Mouse (Mus musculus) WW6 (cell line): ENCODE data around the gene Cyb5rl.

ENCODE experiments used
- DNase-seq: peaks from one replicate; pipeline ENCODE4 v3.0.0-alpha.2; 2013; ENCODE audit warnings: low read depth, low spot score

Gene Cyb5rl

DNA sequence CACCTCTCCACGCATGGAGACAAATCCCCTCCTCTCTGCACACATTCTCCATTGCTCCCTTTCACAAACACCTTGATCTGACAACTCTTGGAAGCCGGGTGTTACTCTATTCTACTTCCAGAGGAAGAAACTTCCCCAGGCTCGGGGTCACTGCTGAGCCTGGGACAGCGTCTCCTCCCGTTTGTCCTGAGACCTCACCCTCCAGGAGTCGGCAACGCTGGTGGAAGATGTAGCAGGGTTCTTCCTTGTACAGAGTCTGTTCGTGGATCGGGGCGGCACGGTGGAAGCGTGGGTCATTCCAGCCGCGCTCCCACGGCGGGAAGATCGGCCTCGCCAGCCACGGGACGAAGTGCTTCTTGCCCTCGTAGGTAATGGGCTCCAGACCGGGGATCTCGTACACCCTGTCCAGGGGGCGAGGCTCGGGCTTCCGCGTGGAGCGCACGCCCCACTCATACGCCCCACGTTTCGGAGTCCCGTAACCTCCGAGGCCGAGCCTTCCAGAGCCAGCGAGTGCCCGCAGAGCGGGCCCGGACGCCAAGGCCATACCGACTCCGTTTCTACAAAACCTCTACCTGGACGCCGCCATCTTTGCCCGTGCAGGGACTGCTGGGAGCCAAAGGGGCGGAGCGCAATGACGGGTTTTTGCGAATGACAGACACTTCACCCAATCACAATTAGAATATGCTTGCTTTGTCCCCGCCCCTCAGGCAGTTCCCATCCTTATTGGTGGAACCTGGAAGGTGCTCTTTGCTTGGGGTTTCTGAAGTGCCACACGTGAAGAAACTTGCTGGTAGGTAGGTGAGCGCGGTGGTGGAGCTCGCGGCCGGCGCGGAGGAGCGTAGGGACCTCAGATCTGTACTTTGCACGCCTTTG lies at the start of gene Cyb5rl, which contains the start of gene Mrpl37:
TSS of gene Cyb5rl (plus strand) at position 737 of the 873 bp plus-strand sequence.
TSS of gene Mrpl37 (minus strand) at position 617 of the 873 bp plus-strand sequence.
- DNase-seq, result peak; percentile 88

DNA sequence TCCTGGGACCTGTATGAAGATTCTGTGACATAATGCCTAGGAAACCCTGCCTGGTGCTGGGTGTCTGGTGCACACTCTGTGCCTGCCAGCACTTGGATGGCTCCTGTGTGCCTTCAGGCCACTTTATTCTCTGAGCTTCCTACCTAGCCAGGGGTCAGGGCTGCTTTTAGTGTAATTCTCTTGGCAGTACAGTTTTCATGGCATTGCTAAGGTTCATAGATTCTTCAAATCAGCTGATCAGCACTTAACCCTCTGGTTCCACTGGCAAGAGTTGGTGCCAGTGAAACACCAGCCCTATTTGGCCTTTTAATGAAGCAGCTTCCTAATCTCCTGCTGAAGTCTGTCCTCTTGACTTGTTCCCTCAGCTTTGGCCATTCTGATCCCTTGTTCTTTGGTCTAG lies 49.5 kb upstream of the Cyb5rl start:
- no peak for DNase-seq

DNA sequence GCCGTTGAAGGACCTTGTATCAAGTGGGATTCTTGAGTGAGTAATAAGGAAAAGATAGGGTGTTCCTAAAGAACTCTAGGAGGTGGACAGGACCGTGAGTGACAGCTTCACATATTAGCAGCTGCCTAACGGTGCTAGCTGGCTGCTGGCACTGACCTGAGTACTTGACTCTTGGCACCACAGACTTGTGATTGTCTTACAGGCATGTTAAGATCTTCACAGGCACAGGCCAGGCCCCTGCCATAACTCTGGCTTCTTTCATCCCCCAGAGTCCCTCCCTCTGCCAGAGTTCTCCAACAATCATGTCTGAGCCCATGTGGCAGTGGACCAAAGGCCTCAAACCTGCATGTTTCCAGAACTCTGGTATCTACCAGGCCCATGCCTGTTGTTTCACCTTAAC lies 48.3 kb upstream of the Cyb5rl start:
- no peak for DNase-seq

DNA sequence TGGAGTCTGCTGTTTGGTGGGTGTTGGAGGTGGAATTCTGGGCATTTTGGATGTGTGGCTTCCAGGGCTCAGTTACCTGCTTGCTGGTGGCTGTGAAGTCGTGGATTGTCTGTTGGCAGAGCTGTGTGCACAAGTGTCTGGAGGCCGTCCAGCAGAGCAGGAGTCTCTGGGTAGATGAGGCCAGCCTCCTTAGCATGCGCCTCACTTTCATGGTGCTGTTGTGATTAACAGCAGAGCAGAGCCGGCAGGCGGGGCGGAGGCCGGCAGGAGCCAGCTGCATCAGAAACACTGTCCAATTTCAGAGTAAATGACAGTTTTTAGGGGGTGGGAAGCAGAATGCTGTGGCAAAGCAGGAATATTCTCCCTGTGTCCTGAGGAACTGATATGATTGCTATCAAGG lies 47.8 kb upstream of the Cyb5rl start:
- no peak for DNase-seq

DNA sequence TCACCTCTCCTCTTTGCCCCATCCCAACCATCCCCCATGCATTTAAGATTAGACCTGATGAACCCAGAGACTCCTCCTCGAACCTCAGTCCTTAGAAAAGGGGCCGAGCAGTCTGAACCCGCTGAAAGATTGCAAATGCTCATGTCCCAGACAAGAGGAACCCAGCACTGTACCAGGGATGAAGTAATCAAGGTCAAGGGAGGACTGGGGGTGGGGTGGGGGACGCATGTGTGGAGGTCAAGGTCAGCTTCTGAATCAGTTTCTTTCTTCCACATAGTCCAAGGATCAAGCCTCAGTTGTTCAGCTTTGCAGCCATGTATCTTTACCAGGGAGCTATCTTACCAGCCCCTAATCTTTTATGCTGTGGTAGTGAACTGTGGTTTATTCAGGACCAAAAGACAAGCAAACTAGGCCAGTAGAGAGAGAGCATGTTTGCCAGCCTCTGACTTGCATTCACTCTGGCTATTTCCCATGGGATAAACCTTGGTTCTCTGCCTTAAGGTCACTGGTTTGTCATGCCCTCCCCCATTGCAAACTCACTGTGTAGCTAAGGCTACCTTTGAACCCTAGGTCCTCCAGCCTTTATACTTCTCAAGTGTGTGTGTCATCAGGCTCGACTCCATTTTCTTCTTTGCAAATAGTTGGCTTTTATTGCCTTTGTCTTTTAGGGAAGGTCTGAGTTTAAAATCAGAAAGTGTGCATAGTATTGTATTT lies 46.3 kb upstream of the Cyb5rl start:
- DNase-seq, result no peak

DNA sequence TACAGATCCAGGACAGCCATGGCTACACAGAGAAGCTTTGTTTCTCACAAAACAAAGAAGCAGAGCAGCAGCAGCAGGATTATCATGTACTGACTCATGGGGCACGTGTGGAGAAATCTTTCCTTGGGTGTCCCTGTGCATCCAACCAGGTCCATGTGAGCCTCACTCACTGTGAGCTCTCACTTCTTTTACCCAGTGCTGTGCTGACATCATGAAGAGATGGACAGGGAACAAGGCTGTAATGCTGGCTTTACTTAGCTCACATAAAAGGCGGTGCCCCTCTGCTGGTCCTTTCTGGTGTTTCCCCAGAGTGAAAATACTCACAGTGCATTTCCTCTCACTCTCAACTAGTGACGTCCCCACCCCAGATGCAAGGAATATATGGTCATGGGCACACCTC lies 45.3 kb upstream of the Cyb5rl start:
- DNase-seq, result no peak

DNA sequence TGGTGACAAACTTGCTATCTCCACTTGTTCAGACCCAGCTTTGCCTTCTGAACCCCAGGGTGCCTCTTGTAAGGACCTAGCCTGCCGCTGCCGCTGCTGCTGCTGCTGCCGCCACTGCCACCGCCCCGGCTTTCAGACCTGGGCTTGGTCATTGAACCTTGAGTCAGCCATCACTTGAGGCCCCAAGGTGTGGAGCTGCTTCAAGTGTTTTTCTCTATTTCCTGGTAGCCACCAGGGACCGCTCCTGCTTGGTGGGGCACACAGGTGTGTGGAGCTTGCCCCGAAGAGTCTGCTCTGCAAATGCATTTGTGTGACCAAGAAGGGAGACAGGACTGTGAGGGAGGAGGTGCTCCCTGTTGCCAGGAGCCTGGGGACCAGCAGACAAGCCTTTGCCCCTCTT lies 41.9 kb upstream of the Cyb5rl start:
- DNase-seq, result no peak

DNA sequence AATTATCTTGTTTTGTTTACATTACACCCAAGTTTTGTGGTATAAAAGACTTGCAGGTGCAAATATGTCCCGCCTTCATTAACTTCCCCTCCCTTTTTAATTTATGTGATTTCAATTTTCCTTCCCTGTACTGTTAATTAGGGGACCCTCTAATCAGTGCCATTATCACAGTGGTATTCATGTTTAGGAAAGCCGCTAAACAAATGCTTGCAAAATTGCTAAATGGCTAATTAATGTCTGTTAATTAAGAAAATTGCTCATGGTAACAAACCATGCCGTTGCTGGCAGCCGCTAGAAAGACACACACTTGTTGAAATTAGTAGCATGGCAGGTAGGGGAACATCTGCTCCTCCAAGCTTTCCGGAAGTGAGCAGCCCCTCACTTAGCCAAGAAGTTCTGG lies 41.4 kb upstream of the Cyb5rl start:
- DNase-seq, result no peak

DNA sequence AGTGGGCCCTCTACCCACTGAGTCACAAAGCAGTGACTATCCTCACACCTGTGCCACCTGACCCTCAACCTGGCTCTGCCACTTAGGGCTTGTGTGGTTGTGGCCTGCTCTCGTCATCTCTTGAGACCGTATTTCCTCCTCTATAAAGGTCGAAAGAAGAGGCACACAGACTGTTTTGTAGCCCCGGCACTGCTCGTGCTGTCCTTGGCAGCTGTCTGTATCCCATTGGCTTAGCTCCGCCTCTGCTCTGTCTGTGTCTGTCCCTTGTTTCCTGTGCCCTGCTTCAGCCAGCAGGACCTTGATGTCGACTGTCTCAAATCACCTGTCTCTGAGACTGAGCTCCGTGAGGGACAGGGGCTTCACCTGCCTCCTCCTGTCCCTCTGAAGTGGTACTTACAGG lies 40.3 kb upstream of the Cyb5rl start:
- DNase-seq, result no peak

DNA sequence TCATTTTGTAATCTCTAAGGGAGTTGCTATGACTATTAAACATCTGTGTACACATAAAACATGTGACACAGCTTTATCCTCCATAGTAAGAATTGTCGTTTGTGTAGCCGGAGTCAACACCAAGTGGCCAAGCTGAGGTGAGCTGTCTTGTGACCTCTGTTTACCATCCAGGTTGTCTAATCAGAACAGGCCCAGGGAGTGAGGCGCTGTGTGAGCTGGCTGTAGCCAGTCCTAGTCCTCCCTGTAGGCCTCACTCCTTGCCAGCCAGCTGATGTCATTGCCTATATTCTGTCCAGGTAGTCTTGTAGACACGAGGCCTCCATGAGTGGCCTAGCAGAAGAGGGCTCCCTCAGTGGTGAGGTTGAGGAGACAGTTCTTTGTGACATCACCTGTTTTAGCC lies 31.1 kb upstream of the Cyb5rl start:
- DNase-seq, result no peak

DNA sequence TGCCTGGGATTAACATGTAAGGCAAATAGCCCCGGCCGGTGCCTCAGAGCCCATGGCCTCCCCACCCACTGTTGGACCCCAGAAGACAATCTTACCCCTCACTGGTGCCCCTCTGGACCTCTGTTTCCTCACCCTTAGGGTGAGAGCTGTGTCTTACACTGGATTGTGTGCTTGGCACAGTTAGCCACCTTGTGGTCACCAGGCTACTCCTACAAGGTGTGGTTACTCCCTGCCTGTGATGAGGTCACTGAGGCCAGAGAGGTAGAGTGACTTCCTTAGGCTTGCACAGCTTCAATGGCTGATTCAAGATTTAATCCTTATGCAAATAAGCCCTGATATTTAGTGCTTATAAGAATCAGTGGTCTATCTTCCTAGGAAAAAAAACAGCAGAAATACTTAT lies 29.8 kb upstream of the Cyb5rl start:
- DNase-seq, result no peak

DNA sequence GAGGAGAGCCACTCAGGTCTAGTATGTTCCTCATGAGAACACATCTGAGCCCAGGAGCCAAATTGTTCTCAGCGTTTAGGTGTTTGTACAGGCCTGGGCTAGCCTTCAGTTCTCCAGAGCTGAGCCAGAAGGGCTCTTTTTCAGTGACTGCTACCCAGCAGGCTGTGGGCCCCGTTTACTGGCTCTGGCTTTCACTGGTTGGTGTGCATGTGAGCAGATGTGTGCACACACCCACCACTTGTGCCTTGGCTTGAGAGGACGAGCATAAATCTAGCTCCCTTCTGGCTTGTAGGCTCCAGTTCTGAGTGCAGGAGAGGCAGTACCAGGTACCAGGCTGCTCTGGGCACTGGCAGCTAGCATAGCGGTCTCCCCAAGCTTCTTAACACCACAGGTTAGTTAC lies 28.5 kb upstream of the Cyb5rl start:
- DNase-seq, result no peak

DNA sequence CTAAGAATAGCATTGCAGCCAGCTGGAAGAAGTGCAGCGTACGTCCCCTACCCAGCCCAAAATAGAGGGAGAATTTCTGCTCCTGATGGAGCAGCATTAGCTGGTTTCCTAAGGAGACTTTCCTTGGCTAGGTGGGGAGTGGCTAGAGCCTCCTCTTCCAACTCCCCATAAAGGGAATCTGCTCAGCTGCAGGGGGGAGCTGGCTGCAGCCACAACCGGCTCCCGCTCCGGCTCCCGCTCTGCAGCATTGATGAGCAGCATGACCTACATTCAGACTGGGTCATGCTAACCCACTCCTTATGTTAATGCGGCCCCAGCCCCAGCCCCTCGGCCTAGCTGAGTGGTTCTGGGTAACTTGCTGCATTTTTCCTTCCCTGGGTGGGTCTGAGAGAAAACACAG lies 27.5 kb upstream of the Cyb5rl start:
- DNase-seq, result no peak

DNA sequence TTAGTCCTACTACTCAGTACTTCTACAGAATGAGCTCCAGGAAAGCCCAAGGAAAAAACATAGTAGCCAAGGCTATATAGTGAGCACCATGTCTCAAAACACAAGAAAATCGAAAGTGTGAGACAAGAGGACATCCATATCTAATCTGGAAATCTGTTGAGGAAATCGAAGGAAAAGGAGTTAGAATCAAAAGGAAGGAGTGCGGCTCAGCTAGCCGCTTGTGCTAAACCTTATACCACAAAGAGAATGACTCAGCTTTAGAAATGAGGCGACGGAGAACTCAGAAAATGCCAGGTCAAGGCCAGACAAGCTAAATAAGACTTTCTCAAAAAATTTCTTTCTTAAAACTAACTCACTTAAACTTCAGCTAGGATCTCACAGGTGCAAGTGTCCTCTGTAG lies 24.5 kb upstream of the Cyb5rl start:
- no peak for DNase-seq

DNA sequence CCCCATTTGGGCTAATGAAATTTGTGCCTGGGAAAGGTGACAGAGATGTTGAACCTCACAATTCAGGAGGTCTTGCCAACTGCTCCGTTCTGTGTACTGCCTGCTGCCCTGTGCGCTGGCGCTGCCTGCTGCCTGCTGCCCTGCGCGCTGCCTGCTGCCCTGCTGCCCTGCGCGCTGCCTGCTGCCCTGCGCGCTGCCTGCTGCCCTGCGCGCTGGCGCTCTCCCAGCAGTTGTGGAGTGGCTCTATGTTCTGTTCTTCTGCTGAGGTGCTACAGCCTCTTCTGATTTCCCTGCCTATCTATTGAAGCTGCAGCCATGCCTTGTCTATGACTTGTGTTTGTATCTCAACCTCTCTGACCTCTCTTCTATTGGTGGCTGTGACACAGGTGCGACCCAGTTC lies 21.6 kb upstream of the Cyb5rl start:
- DNase-seq, result no peak

DNA sequence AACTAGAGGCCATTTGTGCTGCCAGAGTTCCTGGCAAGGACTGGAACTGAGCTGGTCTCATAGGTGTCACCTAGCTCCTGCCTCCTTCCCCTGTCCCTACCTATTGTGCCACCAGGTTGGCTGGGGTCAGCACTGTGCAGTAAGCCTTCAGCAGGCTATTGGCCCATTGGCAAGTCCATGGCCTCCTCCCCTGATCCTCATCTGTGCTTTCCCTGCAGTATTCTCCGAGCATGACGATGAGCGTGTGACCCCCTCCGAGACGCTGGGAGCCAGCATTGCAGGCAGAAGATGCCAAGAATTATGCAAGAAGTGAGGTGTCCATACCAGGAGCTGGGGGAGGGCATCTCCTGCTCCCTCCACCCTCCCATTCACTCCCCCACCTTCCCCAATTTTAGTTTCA lies 19.0 kb upstream of the Cyb5rl start:
- DNase-seq, result no peak

DNA sequence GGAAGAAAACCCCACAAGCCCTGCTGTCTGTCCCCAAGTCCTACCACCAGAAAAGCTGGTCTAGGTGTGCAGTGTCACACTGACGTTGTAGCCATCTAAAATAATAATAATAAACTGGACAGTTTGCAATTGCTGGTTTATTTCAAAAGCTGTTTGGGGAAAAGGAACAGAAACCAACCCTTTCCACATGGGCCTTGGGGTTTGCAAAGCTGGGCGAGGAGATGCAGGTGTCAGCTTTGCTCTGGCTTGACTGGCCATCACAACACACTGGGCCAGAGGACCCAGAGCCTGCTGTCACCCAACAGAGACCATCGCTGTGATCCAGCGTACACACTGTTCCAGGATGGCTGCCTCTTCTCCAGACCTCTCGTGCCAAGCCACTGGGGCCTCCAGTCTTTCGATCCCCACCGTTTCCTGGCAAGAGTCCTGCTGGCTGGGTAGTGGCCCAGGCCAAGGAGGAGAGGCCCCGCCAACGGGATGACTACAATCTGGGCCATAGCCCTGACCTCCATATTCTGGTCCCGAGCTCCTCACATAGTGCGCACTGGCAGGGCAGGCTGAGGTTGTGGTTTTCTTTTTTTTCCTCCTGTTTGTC lies 18.1 kb upstream of the Cyb5rl start:
- DNase-seq, result no peak

DNA sequence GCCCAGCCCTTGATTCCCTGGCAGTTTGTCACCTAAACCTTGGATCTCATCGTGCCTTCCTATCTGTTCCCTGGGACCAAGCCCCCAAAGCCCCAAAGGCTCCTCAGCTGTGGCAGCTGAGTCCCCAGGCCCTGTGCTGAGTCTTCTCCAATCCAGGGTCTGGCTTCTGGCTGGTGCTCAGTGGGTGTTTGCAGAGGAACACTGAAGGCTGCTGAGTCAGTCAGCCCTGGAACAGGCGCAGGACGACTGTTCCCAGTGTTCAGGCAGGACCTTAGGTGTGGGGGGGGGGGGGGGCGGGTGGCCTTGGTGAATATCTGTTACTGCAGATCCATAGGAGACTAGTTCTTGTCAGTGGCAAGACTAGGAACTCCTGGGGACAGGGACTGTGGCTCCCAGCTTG lies 14.9 kb upstream of the Cyb5rl start:
- DNase-seq, result no peak

DNA sequence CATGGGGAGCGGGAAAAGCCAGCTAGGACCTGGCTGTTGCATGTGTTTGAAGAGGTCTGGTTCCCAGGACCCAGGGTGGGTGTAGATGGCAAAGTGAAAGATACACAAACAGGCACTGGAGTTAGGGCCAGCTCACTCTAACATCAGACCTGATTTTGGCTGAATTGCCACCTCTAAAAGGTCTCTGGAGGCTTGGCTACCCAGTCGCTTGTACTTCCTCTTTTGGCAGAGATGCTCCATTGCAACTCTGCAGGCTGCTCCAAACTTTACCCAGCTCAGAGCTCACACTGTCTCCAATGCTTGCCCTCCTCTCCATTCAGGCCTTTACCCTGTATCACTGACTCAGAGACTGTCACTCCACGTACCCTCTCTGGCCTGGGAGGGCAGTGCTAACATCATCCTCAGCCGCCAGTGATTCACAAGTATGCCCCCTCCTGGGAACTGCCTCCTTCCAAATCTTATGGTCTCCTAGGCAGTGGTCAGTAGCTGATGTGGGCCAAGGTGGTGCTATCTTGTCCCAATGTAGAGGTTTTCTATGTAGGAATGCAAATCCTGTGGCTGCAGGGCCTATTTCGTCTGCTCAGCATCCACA lies 13.7 kb upstream of the Cyb5rl start:
- DNase-seq, result no peak

DNA sequence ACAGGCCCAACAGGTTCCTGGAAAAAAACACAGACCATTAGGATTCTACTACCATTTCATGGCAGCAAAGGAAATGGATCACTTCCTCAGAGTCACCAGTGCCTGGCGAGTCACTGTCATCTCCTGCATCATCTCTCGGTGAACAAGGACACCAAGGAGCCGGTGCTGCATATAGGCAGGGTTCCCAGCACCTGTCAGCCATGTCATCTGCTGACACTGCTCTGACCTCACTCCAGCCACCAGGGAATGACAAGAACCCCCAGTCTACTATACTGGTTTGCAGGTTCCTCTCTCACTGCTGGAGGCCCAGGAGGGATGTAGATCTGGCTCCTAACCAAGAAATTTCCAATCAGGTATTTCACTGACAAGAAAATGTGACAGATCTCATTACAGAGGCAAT lies 10.7 kb upstream of the Cyb5rl start:
- DNase-seq, result no peak

DNA sequence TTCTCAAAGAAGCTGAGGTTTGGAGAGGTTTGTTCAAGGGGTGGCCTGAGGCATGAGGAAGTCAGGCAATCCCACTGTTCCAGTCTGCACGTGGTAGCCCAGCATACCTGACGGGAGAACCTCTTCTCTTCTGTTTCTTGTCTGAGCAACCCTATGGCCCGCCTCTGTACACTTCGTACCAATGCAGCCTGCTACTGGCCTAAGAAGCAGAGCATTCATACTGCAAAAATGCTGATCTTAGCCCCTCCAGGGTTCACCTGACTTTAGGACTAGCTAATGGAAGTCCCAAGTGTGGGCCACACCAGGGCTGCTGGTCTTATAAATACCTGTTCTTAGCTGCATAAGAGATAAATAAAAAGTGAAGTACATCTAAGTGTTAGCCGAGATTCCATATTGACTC lies 8.4 kb upstream of the Cyb5rl start:
- DNase-seq, result no peak

DNA sequence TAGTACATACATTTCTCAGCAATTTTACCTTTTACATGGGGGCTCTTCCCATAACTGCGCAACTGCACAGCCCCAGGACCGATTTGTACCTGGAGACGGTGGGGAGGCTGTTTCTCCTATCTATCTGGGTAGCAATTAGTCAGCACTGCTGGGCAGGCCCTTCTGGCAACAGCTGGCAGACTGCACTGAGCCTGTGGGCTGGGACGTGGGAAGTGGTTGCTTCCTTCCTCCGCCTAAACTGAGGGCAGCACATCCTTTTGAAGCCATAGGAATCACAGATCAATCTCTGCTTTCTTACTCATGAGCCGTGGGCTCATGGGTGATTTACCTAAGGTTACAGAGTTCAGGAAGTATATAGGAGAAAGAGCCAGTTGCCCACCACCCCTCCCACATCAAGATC lies 8.0 kb upstream of the Cyb5rl start:
- no peak for DNase-seq
